Mouse (Mus musculus) neutrophil, adult 5-6 weeks (primary cell): ENCODE data around the gene Irgc1. TPM values are rescaled to one million over a fixed set of nuclear protein-coding genes. Genes with fewer than 3 reads are reported as not detected.
"Not testable (repeated sequence)": the region's sequence is repeated elsewhere in the genome, so short reads cannot be mapped to it uniquely, and the experiment has no call there.

Experiments
- ATAC-seq: fragments of 151-379, 151-347 bp; 2 replicates; pipeline ENCODE4 v1.8.0; 2017; ENCODE audit warnings: mild to moderate bottlenecking, moderate TSS enrichment; ENCODE audit not compliant: insufficient number of reproducible peaks, poor library complexity, low FRiP score, severe bottlenecking; ENCODE audit errors: extremely low read depth
- total RNA-seq: library from RNA; stranded (forward); fragments of 200-1000 nt; gene quantifications from 2 replicates; pipeline ENCODE4 v1.2.3, GENCODE M21; 2017

The Irgc1 gene
- total RNA-seq = 3.1 and 4.4 TPM in 2 replicates

DNA sequence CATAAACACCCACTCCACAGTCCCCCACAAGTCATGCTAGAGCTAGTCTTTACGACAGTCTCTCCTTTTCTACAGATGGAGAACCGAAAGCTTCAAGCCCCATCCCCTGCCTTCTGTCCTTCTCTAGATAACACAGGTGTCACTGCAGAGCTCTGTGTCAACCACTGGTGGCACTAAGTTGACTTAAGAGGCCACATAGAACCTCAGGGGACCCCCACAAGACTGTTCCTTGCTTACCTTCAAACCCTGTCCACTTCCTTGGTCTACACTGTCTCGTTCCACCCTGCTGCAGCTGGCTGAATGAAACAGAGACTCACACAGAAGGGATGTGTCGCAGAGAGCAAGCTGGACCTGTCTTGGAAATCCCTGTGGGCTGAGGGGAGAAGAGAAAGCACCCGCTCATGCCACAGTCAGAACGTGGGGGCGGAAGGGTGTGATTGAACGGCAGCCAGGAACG, at the start of gene Irgc1:
Gene Irgc1, minus strand, starts transcription at position 443 of the 457 bp plus-strand sequence.
- ATAC-seq = peak; percentile 79

DNA sequence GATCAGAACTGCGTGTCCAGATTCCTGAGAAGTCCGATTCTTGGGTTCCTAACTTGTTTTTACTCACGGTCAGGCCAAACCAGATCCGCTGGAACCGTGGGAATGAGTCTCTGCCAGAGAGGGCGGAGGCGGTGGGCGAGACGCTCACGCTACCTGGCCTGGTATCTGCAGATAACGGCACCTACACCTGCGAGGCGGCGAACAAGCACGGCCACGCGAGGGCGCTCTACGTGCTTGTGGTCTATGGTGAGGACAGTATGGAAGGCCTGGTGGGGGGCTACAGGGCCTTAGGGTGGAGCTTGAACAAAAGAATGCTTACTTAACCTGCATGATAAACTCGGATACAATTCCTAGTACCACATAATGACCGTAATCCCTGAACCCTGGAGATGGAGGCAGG, 49.4 kb upstream of the Irgc1 start:
- ATAC-seq = no peak

DNA sequence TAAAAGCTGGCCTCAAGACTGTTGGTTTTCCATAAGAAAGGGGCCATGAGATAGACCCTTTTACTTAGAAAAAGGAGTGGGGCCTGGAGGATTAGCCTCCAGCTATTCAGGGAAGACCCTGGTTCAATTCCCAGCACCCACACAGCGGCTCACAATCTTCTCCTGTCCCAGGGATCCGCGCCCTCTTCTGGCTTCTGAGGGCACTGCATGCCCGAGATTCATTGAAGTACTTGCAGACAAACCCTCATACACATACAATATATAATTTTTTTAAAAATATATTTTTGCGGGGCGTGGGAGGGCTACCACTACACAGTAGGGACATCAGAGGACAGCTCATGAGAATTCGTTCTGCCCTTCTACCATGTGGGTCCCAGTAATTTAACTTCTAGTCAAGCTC, 48.8 kb upstream of the Irgc1 start:
- no peak for ATAC-seq

DNA sequence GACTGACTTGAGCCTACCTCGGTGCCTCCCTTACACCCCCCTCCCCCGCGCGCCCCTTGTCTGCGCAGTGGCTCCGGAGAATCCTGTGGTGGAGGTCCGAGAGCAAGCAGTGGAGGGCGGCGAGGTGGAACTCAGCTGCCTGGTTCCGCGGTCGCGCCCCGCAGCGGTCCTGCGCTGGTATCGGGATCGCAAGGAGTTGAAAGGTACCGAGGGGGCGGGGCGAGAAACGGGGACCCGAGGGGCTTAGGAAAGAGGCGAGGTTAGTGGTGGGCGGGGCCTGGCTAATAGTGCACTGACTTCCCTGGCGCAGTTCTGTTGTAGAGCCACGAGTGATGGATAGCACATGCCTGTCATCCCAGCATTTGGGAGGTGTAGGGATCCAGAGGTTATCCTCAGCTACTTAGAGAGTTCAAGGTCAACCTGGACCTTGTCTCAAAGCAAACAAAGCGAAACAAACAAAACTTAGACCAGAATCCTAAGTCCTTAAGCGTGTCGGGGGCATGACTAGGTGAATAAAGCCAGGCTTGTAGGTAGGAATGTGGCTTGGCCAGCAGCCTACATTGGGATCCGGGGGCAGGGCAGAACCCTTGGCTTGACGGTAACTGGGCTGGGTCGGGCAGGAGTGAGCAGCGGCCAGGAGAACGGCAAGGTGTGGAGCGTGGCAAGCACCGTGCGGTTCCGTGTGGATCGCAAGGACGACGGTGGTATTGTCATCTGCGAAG, 47.9 kb upstream of the Irgc1 start:
- no peak for ATAC-seq

DNA sequence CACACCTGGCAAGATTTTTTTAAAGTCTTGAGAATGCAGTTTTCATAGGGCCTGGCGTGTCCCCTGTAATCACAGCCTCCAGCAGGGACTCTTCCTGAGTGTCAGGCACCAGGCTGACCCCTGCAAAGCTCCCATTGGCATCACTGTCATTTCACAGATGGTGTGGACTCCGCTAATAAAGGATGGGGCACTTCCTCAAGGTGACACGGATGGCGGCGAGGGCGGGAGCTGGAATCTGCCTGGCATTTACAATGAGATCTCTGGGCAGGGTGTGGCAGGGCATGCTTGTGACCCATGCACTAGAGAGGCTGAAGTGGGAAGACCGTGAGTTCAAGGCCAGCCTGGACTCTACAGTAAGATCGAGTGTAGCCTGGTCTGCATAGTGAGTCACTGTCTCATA, 36.2 kb upstream of the Irgc1 start:
- ATAC-seq = no peak

- ATAC-seq = no peak
Measured at GRCm38 (mm10) chr7:24487403-24487802, 35.3 kb upstream of the Irgc1 start.

- no peak for ATAC-seq
Measured at GRCm38 (mm10) chr7:24486654-24487130, 34.6 kb upstream of the Irgc1 start.

DNA sequence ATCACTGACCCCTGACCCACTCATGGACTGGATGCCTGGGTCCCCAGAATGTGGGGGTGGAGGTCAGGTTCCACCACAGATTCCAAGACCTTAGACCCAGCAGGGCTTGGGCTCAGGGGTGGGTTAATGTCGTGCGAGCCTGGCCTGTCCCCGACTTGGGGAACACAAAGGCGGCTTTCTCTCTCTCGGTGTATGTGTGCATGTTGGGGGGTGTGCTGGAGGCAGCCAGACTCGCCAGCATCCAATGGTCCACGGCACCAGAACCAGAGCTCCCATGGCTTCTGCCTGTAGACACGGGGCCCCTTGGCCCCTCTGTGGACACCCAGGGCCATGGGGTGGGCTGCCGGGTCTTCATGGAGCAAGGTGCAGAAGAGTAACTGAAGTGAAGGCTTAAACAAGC, 33.4 kb upstream of the Irgc1 start:
- ATAC-seq = no peak

- ATAC-seq = not testable (repeated sequence)
Measured at GRCm38 (mm10) chr7:24483291-24483690, 31.2 kb upstream of the Irgc1 start.

DNA sequence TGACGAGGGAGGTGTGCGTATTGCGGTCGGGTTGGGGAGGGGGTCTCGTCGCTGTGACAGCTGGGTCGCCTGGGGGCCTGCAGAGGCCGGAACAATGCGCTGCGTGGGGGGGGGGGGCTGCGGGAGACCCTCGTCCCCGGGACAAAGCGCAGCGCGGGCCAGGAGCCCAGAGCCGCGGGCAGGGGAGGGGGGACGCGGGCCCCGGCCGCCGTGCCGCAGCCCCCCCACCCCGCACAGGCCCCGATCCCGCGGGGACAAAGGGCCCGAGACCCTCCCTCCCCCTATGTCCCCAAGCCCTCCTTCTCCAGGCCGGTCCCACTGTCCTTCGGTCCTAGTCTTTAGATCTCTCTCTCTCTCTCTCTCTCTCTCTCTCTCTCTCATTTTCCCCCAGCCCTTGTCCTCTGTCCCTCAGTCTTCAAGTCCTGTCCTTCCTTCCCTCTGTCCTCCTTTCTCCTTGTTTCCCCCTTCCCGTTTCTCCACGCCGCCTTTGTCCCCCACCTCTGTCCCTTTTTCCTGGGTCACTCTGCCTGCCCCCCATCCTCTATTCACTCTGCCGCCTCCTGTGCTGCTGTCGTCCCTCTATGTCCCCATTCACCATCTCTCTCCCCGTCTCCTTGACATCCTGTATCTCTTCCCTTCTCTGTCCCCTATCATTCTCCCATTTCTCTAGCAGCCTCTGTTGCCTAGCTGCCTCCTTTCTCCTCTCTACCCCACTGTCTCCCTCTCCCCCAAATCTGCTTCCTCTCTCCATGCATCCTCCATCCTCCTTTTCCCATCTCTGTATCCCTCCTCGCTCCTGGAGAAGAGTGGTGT, 30.3 kb upstream of the Irgc1 start:
- no peak for ATAC-seq

DNA sequence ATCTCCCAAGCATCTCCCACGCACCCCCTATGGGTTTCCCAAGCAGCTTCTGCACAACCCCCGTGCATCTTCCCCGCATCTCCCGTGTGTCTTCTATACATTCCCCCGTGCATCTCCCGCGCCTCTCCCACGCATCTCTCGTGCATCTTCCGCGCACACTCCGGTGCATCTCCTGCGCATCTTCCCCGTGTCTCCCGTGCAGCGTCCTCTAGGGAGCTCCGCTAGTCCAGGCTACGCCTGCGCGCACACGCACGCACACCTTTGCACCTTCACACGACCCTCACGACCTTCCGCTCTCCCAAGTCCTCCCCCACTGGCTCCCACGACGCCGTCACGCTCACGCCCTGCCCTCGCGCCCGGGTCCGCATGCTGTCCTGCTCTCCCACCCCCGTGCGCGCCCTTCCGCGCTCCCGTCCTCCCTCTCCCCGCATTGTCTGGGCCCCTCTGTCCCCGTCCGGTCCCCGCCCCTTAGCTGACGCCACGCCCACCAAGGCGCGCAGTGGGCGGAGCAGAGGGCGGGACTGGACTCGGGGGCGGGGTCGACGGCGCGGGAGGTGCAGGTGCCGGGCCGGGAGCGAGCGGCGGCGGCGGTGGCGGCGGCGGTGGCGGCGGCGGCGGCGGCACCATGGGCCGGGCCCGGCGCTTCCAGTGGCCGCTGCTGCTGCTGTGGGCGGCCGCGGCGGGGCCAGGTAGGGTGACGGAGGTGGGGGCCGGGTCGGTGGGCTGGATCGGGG, 29.5 kb upstream of the Irgc1 start, which contains the start of gene Cadm4:
Gene Cadm4, plus strand, starts transcription at position 550 of the 734 bp plus-strand sequence.
- peak; percentile 51 for ATAC-seq

GRCm38 (mm10) chr7:24480986-24481473, 28.9 kb upstream of the Irgc1 start:
- ATAC-seq = no peak

- ATAC-seq = no peak
Measured at GRCm38 (mm10) chr7:24480121-24480941, 28.2 kb upstream of the Irgc1 start.

DNA sequence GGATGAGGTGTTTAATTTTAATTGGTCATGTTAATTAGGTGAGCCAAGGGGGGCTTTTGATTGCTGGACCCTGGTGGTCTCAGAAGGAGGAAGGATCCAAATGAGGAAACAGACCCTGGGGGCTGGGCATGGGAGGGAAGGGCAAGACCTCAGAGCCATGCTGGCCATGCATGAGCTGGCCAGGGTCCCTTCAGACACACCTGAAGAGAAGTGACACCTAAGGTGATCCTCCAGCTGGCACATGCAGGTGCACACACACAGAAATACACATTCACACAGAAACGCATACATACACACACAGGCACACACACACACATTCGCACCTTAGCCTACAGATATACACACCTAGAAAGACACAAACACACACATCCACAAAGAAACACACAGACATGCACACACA, 27.6 kb upstream of the Irgc1 start:
- no peak for ATAC-seq

GRCm38 (mm10) chr7:24478911-24479310, 26.8 kb upstream of the Irgc1 start:
- ATAC-seq = no peak

- ATAC-seq = no peak
Measured at GRCm38 (mm10) chr7:24476856-24477255, 24.8 kb upstream of the Irgc1 start.

DNA sequence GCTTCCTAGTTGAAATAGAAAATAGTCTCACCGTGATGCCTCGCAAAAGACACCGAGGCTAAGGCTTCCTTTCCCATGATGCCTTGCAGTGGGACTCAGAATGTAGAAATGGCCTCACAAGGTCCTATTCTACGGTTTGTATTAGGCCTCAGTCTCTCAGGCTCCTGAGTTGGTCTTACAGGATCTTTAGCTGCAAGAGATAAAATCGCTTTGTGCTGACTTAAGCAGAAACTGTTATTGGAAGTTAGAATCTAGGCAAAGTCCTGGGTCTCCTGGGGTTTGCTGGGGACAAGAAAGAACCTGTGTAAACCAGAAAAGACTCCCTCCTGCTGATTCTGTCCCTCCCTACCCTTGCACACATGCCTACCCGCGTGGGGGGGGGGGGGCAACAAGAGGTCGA, 24.2 kb upstream of the Irgc1 start:
- ATAC-seq = no peak

DNA sequence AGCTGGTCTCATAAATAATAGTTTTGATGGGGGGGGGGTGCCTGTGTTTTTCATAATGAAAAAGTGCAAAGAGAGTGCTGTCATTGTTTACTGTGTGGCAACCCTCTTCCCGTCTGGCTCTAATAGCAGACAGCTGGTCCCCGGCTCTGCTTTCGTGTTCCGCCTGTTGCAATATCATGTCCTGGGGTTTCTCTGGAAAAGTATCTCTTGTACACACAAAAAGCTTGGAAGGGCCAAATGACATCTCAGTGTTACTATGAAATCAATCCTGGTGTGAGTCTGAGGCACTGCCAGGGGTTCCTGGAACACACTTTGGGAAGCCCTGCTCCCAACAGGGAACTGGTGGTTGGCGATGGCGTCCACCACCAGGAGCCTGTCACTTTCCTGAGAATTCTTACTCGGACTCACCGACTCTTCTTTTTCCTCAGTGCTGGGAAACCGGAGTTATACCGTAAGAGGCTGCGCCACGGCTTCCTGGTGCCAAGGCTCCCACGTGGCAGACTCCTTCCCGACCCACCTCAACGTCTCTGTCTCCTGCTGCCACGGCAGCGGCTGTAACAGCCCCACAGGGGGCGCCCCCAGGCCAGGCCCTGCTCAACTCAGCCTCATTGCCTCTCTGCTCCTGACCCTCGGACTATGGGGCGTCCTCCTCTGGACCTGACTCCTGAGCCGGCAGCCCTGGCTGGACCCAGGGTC, 22.9 kb upstream of the Irgc1 start:
- ATAC-seq = no peak
